Mouse (Mus musculus) hindbrain, embryonic 14.5 days (tissue): Measurements from ENCODE around the gene H2-Q2. TPM values are rescaled to one million over a fixed set of nuclear protein-coding genes. Genes with fewer than 3 reads are reported as not detected.

Source experiments
- polyA plus RNA-seq: library from polyadenylated mRNA; unstranded; fragments of >200 nt; fragmentation: Nextera tagmentation; extraction: Ambion mirVana; gene quantifications from 2 replicates; pipeline ENCODE4 v1.2.1, GENCODE M21; 2014

H2-Q2 gene
- polyA plus RNA-seq, 1 experiment from 2014 or later: 3.1 TPM

Other genes starting within 250 kb of the H2-Q2 start
- gene Ly6g5c, start 234.0 kb upstream of the H2-Q2 start, polyA plus RNA-seq: not detected in 2 replicates
- gene Ly6g5b, start 226.8 kb upstream of the H2-Q2 start, polyA plus RNA-seq: 0.44 and 1.0 TPM in 2 replicates
- gene Gpank1, start 220.8 kb upstream of the H2-Q2 start, polyA plus RNA-seq: 21.9 and 22.0 TPM in 2 replicates
- 321 and 339 TPM in 2 replicates for gene Csnk2b, start 220.2 kb upstream of the H2-Q2 start, polyA plus RNA-seq
- 6.0 and 6.2 TPM in 2 replicates for gene D17H6S53E, start 215.9 kb upstream of the H2-Q2 start, polyA plus RNA-seq
- gene Apom, start 210.2 kb upstream of the H2-Q2 start, polyA plus RNA-seq: 0.39 TPM in 1 of 2 replicates, not detected in the other
- gene Bag6, start 207.1 kb upstream of the H2-Q2 start, polyA plus RNA-seq: 90.2 and 98.2 TPM in 2 replicates
- gene Prrc2a, start 177.3 kb upstream of the H2-Q2 start, polyA plus RNA-seq: 152 and 168 TPM in 2 replicates
- gene Aif1, start 166.2 kb upstream of the H2-Q2 start, polyA plus RNA-seq: 7.8 and 8.7 TPM in 2 replicates
- 8.2 and 13.3 TPM in 2 replicates for gene Lst1, start 153.8 kb upstream of the H2-Q2 start, polyA plus RNA-seq
- gene Ltb, start 147.8 kb upstream of the H2-Q2 start, polyA plus RNA-seq: 0.29 and 0.39 TPM in 2 replicates
- not detected in 2 replicates for gene Tnf, start 140.2 kb upstream of the H2-Q2 start, polyA plus RNA-seq
- gene Lta, start 136.9 kb upstream of the H2-Q2 start, polyA plus RNA-seq: 0.23 and 0.55 TPM in 2 replicates
- not detected in 2 replicates for gene Gm16181, start 121.4 kb upstream of the H2-Q2 start, polyA plus RNA-seq
- 122 and 138 TPM in 2 replicates for gene Atp6v1g2, start 108.6 kb upstream of the H2-Q2 start, polyA plus RNA-seq
- 3.5 and 3.8 TPM in 2 replicates for gene Nfkbil1, start 106.5 kb upstream of the H2-Q2 start, polyA plus RNA-seq
- gene Ddx39b, start 100.5 kb upstream of the H2-Q2 start, polyA plus RNA-seq: 341 and 346 TPM in 2 replicates
- 95.5 and 98.1 TPM in 2 replicates for gene H2-D1, start 79.5 kb upstream of the H2-Q2 start, polyA plus RNA-seq
- 0.25 and 0.27 TPM in 2 replicates for gene H2-Q1, start 21.8 kb upstream of the H2-Q2 start, polyA plus RNA-seq
- gene H2-Q4, start 37.4 kb downstream of the H2-Q2 start, polyA plus RNA-seq: 0.59 and 0.74 TPM in 2 replicates
- gene H2-Q6, start 82.6 kb downstream of the H2-Q2 start, polyA plus RNA-seq: 0.44 and 0.71 TPM in 2 replicates
- gene H2-Q7, start 96.9 kb downstream of the H2-Q2 start, polyA plus RNA-seq: 2.8 and 2.9 TPM in 2 replicates
- not detected in 2 replicates for gene H2-Q10, start 127.8 kb downstream of the H2-Q2 start, polyA plus RNA-seq
- gene Pou5f1, start 163.8 kb downstream of the H2-Q2 start, polyA plus RNA-seq: not detected in 2 replicates
- 12.3 and 16.5 TPM in 2 replicates for gene Tcf19, start 174.6 kb downstream of the H2-Q2 start, polyA plus RNA-seq
- gene Cchcr1, start 174.9 kb downstream of the H2-Q2 start, polyA plus RNA-seq: 2.8 and 3.5 TPM in 2 replicates
- gene Psors1c2, start 191.0 kb downstream of the H2-Q2 start, polyA plus RNA-seq: 0.26 and 0.72 TPM in 2 replicates
- 0.22 and 0.25 TPM in 2 replicates for gene Cdsn, start 209.9 kb downstream of the H2-Q2 start, polyA plus RNA-seq
- gene 2300002M23Rik, start 225.2 kb downstream of the H2-Q2 start, polyA plus RNA-seq: not detected in 2 replicates